In the genomic region with DNA sequence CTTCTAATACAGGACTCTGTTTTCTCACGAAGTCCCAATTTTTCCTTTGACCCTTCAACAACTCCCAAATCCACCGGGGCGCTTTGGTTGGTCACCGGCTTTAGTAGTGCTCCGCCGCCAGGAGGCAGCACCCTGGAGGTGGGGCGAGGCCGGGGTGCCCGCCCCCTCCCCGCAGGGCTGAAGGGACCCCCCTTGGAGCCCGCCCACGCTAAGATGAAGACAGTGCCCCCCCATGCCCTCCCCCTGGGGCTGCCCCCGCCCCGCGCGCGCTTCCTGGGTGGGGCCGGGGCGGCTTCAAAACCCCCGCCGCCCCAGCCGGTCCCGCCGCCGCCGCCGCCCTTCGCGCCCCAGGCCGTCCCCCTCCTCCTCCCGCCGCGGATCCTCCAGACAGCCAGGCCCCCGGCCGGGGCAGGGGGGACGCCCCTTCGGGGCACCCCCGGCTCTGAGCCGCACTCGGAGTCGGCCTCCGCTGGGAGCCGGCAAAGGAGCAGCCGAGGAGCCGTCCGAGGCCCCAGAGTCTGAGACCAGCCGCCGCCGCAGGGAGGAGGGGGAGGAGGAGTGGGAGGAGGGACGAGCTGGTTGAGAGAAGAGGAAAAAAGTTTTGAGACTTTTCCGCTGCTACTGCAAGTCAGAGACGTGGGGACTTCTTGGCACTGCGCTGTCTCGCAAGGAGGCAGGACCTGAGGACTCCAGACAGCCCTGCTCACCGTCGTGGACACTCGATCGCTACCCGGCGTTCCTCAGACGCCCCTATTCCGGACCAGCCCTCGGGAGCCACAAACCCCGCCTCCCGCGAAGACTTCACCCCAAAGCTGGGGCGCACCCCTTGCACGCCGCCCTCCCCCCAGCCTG, we compare ENCODE assay signal across 8 mouse cellular contexts. TPM values are rescaled to one million over a fixed set of nuclear protein-coding genes. Genes with fewer than 3 reads are reported as not detected.
A peak's percentile ranks its signal among the peaks of the same experiment; 100 is the strongest.
DNase-seq lines count a peak whose midpoint lies in the region; ATAC-seq lines count a peak whose summit lies in the region.

A gene (plus strand): TSS at position 323 of the 852 bp plus-strand sequence.

- peak within 1 kb of the TSS; percentile 39 for H3K4me3 ChIP-seq in forebrain, embryonic 14.5 days (ENCODE audit: low read depth, low read length)
- peak within 1 kb of the TSS; percentile 46 for H3K4me3 ChIP-seq in limb, embryonic 11.5 days (ENCODE audit: low read depth, low read length)
- H3K4me3 ChIP-seq in midbrain, embryonic 11.5 days (ENCODE audit: low read depth, low read length) = peak within 1 kb of the TSS; percentile 47

- H3K27me3 ChIP-seq in forebrain, embryonic 14.5 days (replicated peaks; ENCODE audit: control insufficient read depth, insufficient read depth, low read length) = peaks cover 53% of the 10 kb centered on the region
- peaks cover 45% of the 10 kb centered on the region for H3K27me3 ChIP-seq in limb, embryonic 11.5 days (ENCODE audit: control insufficient read depth, insufficient read depth, low read length)
- peaks cover 50% of the 10 kb centered on the region for H3K27me3 ChIP-seq in midbrain, embryonic 11.5 days (ENCODE audit: control insufficient read depth, insufficient read depth, low read length)

- 0 out of 2 replicates have a peak, but pooled peaks cover 3% of the 10 kb centered on the region for H3K36me3 ChIP-seq in forebrain, embryonic 14.5 days (ENCODE audit: control insufficient read depth, insufficient read depth, low read length)
- H3K36me3 ChIP-seq in limb, embryonic 11.5 days (ENCODE audit: control insufficient read depth, insufficient read depth, low read length) = no peaks in the 10 kb centered on the region
- H3K36me3 ChIP-seq in midbrain, embryonic 11.5 days (ENCODE audit: control insufficient read depth, insufficient read depth, low read length) = no peaks in the 10 kb centered on the region

- H3K4me1 ChIP-seq in forebrain, embryonic 14.5 days (ENCODE audit: control insufficient read depth, insufficient read depth, low read length) = peaks cover 16% of the 10 kb centered on the region
- peaks cover 11% of the 10 kb centered on the region; the same call in 1 of the 2 replicates for H3K4me1 ChIP-seq in limb, embryonic 11.5 days (ENCODE audit: control insufficient read depth, insufficient read depth, low read length)
- peaks cover 15% of the 10 kb centered on the region for H3K4me1 ChIP-seq in midbrain, embryonic 11.5 days (ENCODE audit: control insufficient read depth, insufficient read depth, low read length)

- peak; percentile 83 to 85 for DNase-seq in CD8-positive naive resting alpha-beta T cell, adult 2 months (ENCODE audit: low read depth in 2 of 2, low spot score in 2 of 2)
- peak; percentile 89 for DNase-seq in adrenal gland, postnatal 14 days
- DNase-seq in forebrain, embryonic 14.5 days (ENCODE audit: low spot score) = peak; percentile 53
- peak; percentile 84 for DNase-seq in heart, postnatal 4 days
- DNase-seq in limb, embryonic 11.5 days (ENCODE audit: low spot score) = peak; percentile 82
- peak; percentile 97 for DNase-seq in midbrain, embryonic 11.5 days (ENCODE audit: low spot score, missing footprints)
- peak; percentile 68 to 82 for DNase-seq in spleen, postnatal 14 days (ENCODE audit: low spot score in 2 of 2)

- H3K27ac ChIP-seq in forebrain, embryonic 14.5 days (ENCODE audit: low read depth, low read length) = no peak within 1 kb of the TSS
- no peak within 1 kb of the TSS for H3K27ac ChIP-seq in limb, embryonic 11.5 days (replicated peaks; ENCODE audit: low read depth, low read length)
- no peak within 1 kb of the TSS for H3K27ac ChIP-seq in midbrain, embryonic 11.5 days (ENCODE audit: low read depth, low read length)

- WGBS in forebrain, embryonic 14.5 days = 1% methylated on average over 60 of the region's 69 CpGs
- WGBS in limb, embryonic 11.5 days = under 1% methylated on average over 57 of the region's 69 CpGs
- WGBS in midbrain, embryonic 11.5 days = 1% methylated on average over 46 of the region's 69 CpGs

- H3K9me3 ChIP-seq in forebrain, embryonic 14.5 days (replicated peaks; ENCODE audit: control insufficient read depth, low read length) = no peaks in the 10 kb centered on the region
- H3K9me3 ChIP-seq in limb, embryonic 11.5 days (ENCODE audit: control insufficient read depth, low read length) = no peaks in the 10 kb centered on the region
- H3K9me3 ChIP-seq in midbrain, embryonic 11.5 days (ENCODE audit: control insufficient read depth, low read length) = no peaks in the 10 kb centered on the region

- H3K9ac ChIP-seq in forebrain, embryonic 14.5 days (ENCODE audit: low read length) = peak within 1 kb of the TSS; percentile 50
- peak within 1 kb of the TSS; percentile 55 for H3K9ac ChIP-seq in limb, embryonic 11.5 days (ENCODE audit: low read length)
- H3K9ac ChIP-seq in midbrain, embryonic 11.5 days (ENCODE audit: low read length) = peak within 1 kb of the TSS; percentile 59

- peak within 1 kb of the TSS; percentile 59 for H3K4me2 ChIP-seq in forebrain, embryonic 14.5 days (ENCODE audit: low read length)
- H3K4me2 ChIP-seq in limb, embryonic 11.5 days (ENCODE audit: low read depth, severe bottlenecking) = peak within 1 kb of the TSS; percentile 86
- H3K4me2 ChIP-seq in midbrain, embryonic 11.5 days = peak within 1 kb of the TSS; percentile 72

- peak; percentile 53 for ATAC-seq in forebrain, embryonic 14.5 days
- ATAC-seq in limb, embryonic 11.5 days (ENCODE audit: insufficient number of reproducible peaks, low FRiP score, low TSS enrichment, low read depth) = peak; percentile 45; the same call in 1 of the 2 replicates
- peak; percentile 56 for ATAC-seq in midbrain, embryonic 11.5 days (ENCODE audit: low FRiP score)
- no peak for ATAC-seq in frontal cortex, adult (ENCODE audit: low TSS enrichment)

RNA-seq across cellular contexts. Expression of the gene that starts here (rescaled TPM):
- 52.7 and 68.0 TPM in 2 replicates for total RNA-seq in adrenal gland, postnatal 14 days (2021)
- polyA plus RNA-seq in forebrain, embryonic 14.5 days (2014; fragmentation: Nextera tagmentation; extraction: Ambion mirVana) = 0.61 and 0.83 TPM in 2 replicates
- total RNA-seq in heart, postnatal 4 days (2021) = 10 to 100 TPM; 40.9 to 42.4 TPM
- polyA plus RNA-seq in limb, embryonic 11.5 days (2014; fragmentation: Nextera tagmentation; extraction: Ambion mirVana) = 1.6 and 1.9 TPM in 2 replicates
- polyA plus RNA-seq in midbrain, embryonic 11.5 days (2014; fragmentation: Nextera tagmentation; extraction: Ambion mirVana) = 0.78 and 1.4 TPM in 2 replicates

Comparison
In these comparisons a context has a peak if more than half of its experiments do, and no peak if none do; other contexts are left out.
1. Peak in DNase-seq, ATAC-seq, H3K4me3 ChIP-seq, H3K9ac ChIP-seq and H3K4me2 ChIP-seq in forebrain, embryonic 14.5 days; RNA of the gene not detected or under 1 TPM.